Mouse (Mus musculus): ENCODE data around the gene Ptprz1. TPM values are rescaled to one million over a fixed set of nuclear protein-coding genes. Genes with fewer than 3 reads are reported as not detected.
"Not testable (repeated sequence)": the region's sequence is repeated elsewhere in the genome, so short reads cannot be mapped to it uniquely, and the experiment has no call there.

Gene Ptprz1
- polyA plus RNA-seq, 1 experiment from 2014 or later: 31.9 TPM

- ATAC-seq (ENCODE audit: low FRiP score): no peak
Measured at GRCm38 (mm10) chr6:23076060-23076459, 200.8 kb downstream of the Ptprz1 start.

DNA sequence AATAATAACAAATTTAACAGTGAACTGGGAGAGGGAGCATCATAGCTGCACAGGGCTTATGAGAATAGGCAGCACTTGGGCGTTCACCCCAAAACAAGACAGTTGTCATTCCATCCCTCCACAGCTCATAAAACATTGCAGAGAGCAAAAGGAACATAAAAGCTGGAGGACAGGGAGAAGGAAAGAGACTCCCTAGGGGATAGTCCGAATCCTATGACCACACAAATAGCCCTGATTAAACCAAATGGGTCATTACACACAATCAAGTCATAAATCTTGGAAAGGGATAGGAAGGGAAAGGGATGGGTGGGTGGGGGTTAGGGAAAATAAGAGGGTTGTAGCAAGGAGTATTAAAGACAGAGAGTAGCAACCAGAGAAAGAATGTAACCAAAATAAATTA lies 203.0 kb downstream of the Ptprz1 start:
- Histone ChIP-seq H3K4me2 (no peak overlapping the region), H3K36me3 (ENCODE audit: control insufficient read depth, insufficient read depth, low read length) (no peaks in the 10 kb centered on the region), H3K9ac (ENCODE audit: low read length) (no peak overlapping the region), H3K27ac (ENCODE audit: low read depth, low read length) (no peak overlapping the region), H3K9me3 (ENCODE audit: control insufficient read depth, low read length) (no peaks in the 10 kb centered on the region), H3K27me3 (ENCODE audit: control insufficient read depth, insufficient read depth, low read length) (no peaks in the 10 kb centered on the region), H3K4me3 (ENCODE audit: low read depth, low read length) (no peak overlapping the region), H3K4me1 (ENCODE audit: control insufficient read depth, insufficient read depth, low read length) (no peaks in the 10 kb centered on the region; the same call in 1 of the 2 replicates)
- DNase-seq (ENCODE audit: low spot score, missing footprints) (no peak), ATAC-seq (ENCODE audit: low FRiP score) (no peak)
- WGBS: 89% methylated on average over 2 of the region's 2 CpGs

More at GRCm38 (mm10) chr6:23076060-23076459, 200.8 kb downstream of the Ptprz1 start:
- no peak overlapping the region for H3K4me3 ChIP-seq (ENCODE audit: low read depth, low read length)
- DNase-seq (ENCODE audit: low spot score, missing footprints): no peak
- H3K9ac ChIP-seq (ENCODE audit: low read length): no peak overlapping the region
- no peaks in the 10 kb centered on the region for H3K36me3 ChIP-seq (ENCODE audit: control insufficient read depth, insufficient read depth, low read length)
- no peaks in the 10 kb centered on the region for H3K27me3 ChIP-seq (ENCODE audit: control insufficient read depth, insufficient read depth, low read length)
- no peak overlapping the region for H3K4me2 ChIP-seq
- H3K27ac ChIP-seq (ENCODE audit: low read depth, low read length): no peak overlapping the region
- H3K9me3 ChIP-seq (ENCODE audit: control insufficient read depth, low read length): no peaks in the 10 kb centered on the region
- no peaks in the 10 kb centered on the region; the same call in 1 of the 2 replicates for H3K4me1 ChIP-seq (ENCODE audit: control insufficient read depth, insufficient read depth, low read length)
- 34% methylated on average over 2 of the region's 2 CpGs for WGBS

DNA sequence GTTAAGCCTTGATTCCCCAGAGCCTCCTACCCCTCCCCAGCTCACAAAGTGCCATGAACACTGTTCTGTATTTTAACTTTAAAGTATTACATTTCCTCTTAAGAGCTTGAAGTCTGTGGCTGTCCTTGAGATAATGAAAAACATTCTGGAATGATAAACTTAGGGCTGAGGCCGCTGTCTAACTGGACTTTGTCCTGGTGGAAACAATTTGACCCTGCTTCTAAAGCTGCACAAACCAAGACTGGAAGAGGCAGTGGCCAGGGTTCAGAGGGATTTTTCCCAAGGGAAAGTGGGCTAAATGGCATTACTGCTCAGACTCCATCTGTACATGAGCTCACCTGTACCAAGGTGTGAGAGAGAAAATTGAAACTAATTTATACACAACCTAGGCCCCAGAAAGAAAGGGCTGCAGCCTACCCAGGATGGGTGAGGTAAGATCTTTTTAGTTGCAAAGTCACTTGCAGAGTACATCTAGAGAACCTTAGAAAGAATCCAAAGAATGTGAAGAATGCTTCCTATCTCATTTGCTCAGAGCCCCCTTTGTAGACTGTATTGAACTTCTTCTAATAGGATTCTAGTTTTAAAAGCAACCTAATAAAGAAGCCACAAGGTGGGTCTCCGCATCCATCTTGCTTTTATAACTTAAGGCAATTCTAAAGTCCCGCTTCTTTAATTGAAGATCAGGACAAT lies 204.8 kb downstream of the Ptprz1 start:
- WGBS: 64% methylated on average over 3 of the region's 3 CpGs
- H3K4me1 ChIP-seq (ENCODE audit: control insufficient read depth, insufficient read depth, low read length): no peaks in the 10 kb centered on the region; the same call in 1 of the 2 replicates
- H3K27ac ChIP-seq (ENCODE audit: low read depth, low read length): no peak overlapping the region

GRCm38 (mm10) chr6:23084587-23085421 lies 209.5 kb downstream of the Ptprz1 start:
- Histone ChIP-seq H3K27me3 (ENCODE audit: control insufficient read depth, insufficient read depth, low read length) (no peaks in the 10 kb centered on the region), H3K36me3 (ENCODE audit: control insufficient read depth, insufficient read depth, low read length) (no peaks in the 10 kb centered on the region), H3K4me2 (no peak overlapping the region), H3K9ac (ENCODE audit: low read length) (no peak overlapping the region), H3K4me3 (ENCODE audit: low read depth, low read length) (no peak overlapping the region), H3K27ac (ENCODE audit: low read depth, low read length) (no peak overlapping the region), H3K9me3 (ENCODE audit: control insufficient read depth, low read length) (no peaks in the 10 kb centered on the region), H3K4me1 (ENCODE audit: control insufficient read depth, insufficient read depth, low read length) (no peaks in the 10 kb centered on the region)
- ATAC-seq (ENCODE audit: low FRiP score) (no peak), DNase-seq (ENCODE audit: low spot score, missing footprints) (no peak)
- 91% methylated on average over 5 of the region's 5 CpGs for WGBS

More for the DNA sequence above, 204.8 kb downstream of the Ptprz1 start:
- Histone ChIP-seq H3K4me3 (ENCODE audit: low read depth, low read length) (no peak overlapping the region), H3K4me2 (no peak overlapping the region), H3K9ac (ENCODE audit: low read length) (no peak overlapping the region), H3K27me3 (ENCODE audit: control insufficient read depth, insufficient read depth, low read length) (no peaks in the 10 kb centered on the region), H3K9me3 (ENCODE audit: control insufficient read depth, low read length) (no peaks in the 10 kb centered on the region), H3K36me3 (ENCODE audit: control insufficient read depth, insufficient read depth, low read length) (no peaks in the 10 kb centered on the region)
- DNase-seq (ENCODE audit: low spot score, missing footprints) (no peak), ATAC-seq (ENCODE audit: low FRiP score) (no peak)

- ATAC-seq (ENCODE audit: low FRiP score); H3K9ac ChIP-seq (ENCODE audit: low read length); DNase-seq (ENCODE audit: low spot score, missing footprints); H3K4me1 ChIP-seq (ENCODE audit: control insufficient read depth, insufficient read depth, low read length); H3K4me3 ChIP-seq (ENCODE audit: low read depth, low read length); H3K4me2 ChIP-seq; H3K27ac ChIP-seq (ENCODE audit: low read depth, low read length); H3K27me3 ChIP-seq (ENCODE audit: control insufficient read depth, insufficient read depth, low read length); H3K36me3 ChIP-seq (ENCODE audit: control insufficient read depth, insufficient read depth, low read length); H3K9me3 ChIP-seq (ENCODE audit: control insufficient read depth, low read length): not testable (repeated sequence)
- WGBS: 75% methylated on average over 4 of the region's 4 CpGs
Measured at GRCm38 (mm10) chr6:23089292-23089691, 214.0 kb downstream of the Ptprz1 start.

DNA sequence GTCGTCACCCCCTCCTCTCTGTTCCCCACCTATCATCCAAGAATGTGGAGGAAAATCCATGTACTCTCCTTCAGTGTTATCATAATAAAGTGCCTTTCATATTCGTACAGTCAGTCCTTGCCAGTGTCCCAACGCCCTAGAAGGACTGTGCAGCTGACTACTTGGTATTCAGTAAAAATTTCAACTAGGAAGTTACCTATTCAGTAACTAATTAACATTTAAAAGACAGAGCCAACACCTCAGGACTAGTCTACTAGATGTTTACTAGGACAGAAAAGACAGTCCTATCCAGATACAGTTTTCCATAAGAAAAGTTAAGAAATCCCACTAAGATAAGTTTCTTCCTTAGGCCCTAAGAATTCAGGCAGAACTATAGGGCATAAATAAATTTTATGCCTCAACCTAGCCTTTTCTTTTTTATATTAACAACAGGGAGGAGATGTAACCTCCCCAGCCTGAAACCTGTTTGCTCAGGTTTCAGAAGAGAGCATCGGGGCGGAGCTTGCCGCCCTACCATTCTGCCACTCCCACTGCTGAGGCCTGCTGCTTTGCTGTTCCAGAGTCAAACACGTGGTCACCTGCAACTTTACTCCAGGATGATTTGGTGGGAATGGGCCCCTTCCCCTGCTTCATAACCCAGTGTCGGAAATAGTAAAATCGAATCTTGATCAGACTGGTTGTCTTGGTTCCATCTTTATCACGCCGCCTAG lies 215.2 kb downstream of the Ptprz1 start:
- H3K4me3 ChIP-seq (ENCODE audit: low read depth, low read length); H3K36me3 ChIP-seq (ENCODE audit: control insufficient read depth, insufficient read depth, low read length); H3K9ac ChIP-seq (ENCODE audit: low read length); H3K27ac ChIP-seq (ENCODE audit: low read depth, low read length); H3K4me1 ChIP-seq (ENCODE audit: control insufficient read depth, insufficient read depth, low read length); DNase-seq (ENCODE audit: low spot score, missing footprints); ATAC-seq (ENCODE audit: low FRiP score); H3K27me3 ChIP-seq (ENCODE audit: control insufficient read depth, insufficient read depth, low read length); H3K9me3 ChIP-seq (ENCODE audit: control insufficient read depth, low read length); H3K4me2 ChIP-seq: not testable (repeated sequence)
- 92% methylated on average over 11 of the region's 11 CpGs for WGBS

All from midbrain, embryonic 11.5 days (tissue).